Mouse (Mus musculus): ENCODE data around the gene Stmn3. TPM values are rescaled to one million over a fixed set of nuclear protein-coding genes. Genes with fewer than 3 reads are reported as not detected.

Gene Stmn3
- total RNA-seq, 4 experiments from 2014 or later = 0.30 to 0.47 TPM; not detected in 2

DNA sequence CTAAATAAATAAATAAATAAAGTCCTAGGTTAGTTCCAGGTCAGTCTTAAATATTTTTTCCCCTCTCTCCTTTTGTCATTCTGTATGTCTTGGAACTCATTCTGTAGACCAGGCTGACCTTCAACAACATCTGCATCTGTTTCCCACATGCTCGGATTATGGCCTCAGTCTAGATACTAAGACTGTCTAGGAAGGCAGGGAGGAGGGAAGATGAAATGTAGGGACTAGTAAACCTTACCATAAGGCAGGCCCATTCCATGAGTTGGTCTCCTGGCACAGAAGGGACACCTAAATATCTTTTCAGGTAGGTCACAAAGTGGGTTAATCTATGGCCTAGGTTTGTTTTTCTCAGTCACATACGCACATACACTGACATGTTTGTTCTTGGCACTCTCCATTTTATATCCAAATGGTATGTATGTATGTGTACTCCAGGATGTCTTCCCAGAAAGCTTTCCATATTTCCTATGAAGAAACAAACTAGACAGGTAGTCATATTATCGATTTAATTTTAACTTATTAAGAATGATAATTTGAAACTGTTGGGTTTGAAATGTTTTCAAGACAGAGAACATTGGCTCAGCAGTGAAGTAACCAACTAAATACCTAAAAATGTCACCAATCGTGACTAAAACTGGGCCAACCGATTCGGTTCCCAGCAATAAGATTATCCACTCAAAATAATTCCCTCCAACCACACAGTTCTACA is 27.5 kb downstream of the Stmn3 start:
- DNase-seq (ENCODE audit: low spot score) = no peak

DNA sequence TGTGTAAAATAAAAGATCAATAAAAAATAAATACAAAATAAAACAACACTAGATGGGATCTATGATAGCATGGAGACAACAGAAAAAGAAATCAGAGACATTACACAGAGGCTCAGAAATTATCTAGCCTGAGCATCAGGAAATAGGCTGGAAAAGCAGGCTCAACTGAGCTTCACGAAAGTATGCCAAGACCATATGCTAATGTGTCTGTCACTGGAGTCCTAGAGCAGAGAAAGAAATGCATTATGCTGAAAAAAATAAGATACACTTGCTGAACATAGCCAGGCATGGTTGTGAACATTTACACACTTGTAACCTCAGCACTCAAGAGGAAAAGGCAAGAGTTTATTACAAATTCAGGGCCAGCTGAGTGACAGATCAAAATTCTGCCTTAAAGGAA is 34.3 kb downstream of the Stmn3 start:
- DNase-seq (ENCODE audit: low spot score) = no peak

DNA sequence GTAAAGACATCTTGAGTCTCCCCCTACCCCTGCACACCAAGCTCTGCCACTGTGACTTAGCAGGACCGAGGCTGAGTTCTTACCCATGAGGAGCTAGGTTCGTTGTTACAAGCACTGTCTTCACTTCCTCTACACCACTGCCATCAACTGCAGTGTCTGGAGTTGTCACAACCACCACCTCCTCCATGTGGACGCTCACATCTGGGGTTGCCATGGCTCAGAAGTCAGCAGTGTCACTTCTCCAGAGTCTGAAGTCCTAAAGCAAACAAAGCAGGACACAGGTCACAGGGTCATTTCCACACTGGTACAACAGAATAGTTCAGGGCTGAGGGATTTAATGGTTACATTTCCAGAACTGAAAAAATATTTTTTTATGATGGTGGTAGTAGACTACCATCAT is 36.4 kb downstream of the Stmn3 start:
- DNase-seq (ENCODE audit: low spot score) = no peak

DNA sequence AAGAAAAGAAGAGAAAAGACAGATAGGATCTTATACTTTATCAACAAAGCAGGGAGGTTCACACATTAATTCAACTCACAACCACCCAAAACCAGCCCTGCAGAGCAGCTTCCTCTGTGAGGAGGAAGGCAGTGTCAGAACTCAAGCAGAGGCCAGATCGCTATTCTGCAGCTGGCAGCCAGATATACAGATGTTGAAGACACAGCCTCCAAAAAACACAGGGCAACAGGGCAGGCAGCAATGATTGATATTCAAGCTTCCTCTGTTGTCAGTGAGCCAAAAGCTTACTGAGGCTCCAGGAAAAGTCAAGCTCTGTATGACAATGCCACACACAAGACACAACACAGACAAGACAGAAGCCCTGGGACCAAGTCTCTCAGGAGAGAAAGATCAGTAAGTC is 37.5 kb downstream of the Stmn3 start:
- peak; percentile 57 for DNase-seq (ENCODE audit: low spot score)

DNA sequence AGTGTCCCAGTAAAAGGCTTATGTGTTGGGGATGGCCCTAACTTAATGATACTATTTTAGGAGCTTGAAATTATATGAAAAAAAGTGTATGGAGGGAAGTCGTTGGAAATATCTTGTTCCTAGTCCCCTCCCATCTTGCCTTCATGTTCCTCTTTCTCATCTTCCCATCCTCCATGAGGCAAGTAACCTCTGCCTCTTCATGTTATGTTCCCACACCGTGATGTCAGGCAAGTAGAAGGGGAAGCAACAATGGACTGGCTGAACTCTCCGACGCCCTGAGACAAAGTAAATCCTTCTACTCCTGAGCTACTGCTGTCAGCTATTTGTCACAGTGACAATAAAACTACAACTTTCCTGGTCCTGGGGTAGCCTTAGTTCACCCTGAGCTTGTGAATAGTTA is 39.7 kb downstream of the Stmn3 start:
- no peak for DNase-seq (ENCODE audit: low spot score)

DNA sequence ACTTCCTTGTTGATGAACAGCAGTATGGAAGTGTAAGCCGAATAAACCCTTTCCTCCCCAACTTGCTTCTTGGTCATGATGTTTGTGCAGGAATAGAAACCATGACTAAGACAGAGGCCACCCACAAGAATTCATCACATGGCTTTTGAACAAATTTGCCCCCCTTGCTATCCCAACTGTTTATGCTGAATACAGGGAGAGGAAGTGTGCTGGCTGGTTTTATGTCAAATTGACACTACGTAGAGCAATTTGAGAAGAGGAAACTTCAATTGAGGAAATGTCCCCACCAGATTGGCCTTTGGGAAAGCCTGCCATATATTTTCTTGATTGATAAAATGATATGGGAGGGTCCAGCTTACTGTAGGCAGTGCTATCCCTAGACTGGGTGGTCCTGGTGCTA is 40.5 kb downstream of the Stmn3 start:
- DNase-seq (ENCODE audit: low spot score) = no peak

DNA sequence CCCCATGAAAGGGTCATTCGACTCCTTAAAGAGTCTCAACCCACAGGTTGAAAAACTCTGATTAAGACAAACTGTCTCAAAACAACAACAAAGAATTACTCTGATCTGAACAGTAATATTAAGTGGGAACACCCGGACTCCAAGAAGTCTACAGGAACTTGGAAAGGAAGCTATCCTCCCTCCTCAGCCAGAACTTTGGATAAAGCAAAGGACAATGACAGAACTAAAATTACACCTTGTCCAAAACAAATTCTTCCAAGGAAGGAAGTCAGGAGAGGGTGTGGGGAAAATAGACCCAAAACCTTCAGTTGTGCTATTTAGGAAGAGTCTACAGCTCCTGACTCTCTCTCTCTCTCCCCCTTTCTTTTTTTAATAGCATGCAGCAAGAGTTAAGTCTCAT is 42.2 kb downstream of the Stmn3 start:
- DNase-seq (ENCODE audit: low spot score) = peak; percentile 58

DNA sequence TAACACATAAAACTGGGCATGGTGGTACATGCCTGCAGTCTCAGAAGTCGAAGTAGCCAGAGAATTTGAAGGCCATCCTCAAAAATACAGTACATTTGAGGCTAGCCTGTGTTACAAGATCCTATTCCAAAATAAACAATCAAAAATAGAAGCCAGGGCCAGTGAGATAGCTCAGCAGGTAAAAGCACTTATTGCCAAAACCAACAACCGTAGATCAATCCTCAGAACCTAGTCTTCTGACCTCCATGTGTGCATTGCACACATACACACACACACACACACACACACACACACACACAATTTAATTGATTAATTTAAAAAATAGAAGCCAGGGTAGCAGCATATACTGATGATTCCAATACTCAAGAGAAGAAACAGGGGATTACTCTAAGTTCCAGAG is 47.5 kb downstream of the Stmn3 start:
- DNase-seq (ENCODE audit: low spot score) = no peak

Other genes starting within 250 kb of the Stmn3 start
- under 1 TPM in 3 of 4 experiments, not detected in 1; 0.06 to 0.12 (median 0.09) TPM for gene Kcnq2, start 179.2 kb downstream of the Stmn3 start, total RNA-seq (2022)
- gene Eef1a2, start 157.5 kb downstream of the Stmn3 start, total RNA-seq (2022) = 1,000 to 10,000 TPM; 1,613 to 1,715 (median 1,670) TPM
- 10 to 100 TPM; 45.3 to 54.3 (median 52.4) TPM for gene Ppdpf, start 127.3 kb downstream of the Stmn3 start, total RNA-seq (2022)
- gene Ptk6, start 111.7 kb downstream of the Stmn3 start, total RNA-seq (2022) = not detected
- under 1 TPM; 0.30 to 0.46 (median 0.38) TPM for gene Srms, start 101.3 kb downstream of the Stmn3 start, total RNA-seq (2022)
- not detected for gene Fndc11, start 94.5 kb downstream of the Stmn3 start, total RNA-seq (2022)
- gene Helz2, start 72.5 kb downstream of the Stmn3 start, total RNA-seq (2022) = 1 to 10 TPM; 7.9 to 9.5 (median 9.0) TPM
- 1 to 10 TPM; 6.9 to 8.8 (median 7.7) TPM for gene Gmeb2, start 26.5 kb downstream of the Stmn3 start, total RNA-seq (2022)
- 10 to 100 TPM in 2 of 4 experiments, 1 to 10 TPM in 2; 8.1 to 13.0 (median 10.0) TPM for gene Rtel1, start 5.2 kb upstream of the Stmn3 start, total RNA-seq (2022)
- 10 to 100 TPM; 17.4 to 22.9 (median 18.1) TPM for gene Zgpat, start 50.4 kb upstream of the Stmn3 start, total RNA-seq (2022)
- 10 to 100 TPM; 50.2 to 56.0 (median 53.9) TPM for gene Arfrp1, start 50.9 kb upstream of the Stmn3 start, total RNA-seq (2022)
- gene Lime1, start 65.6 kb upstream of the Stmn3 start, total RNA-seq (2022) = 1 to 10 TPM; 4.6 to 5.1 (median 4.8) TPM
- gene Zbtb46, start 144.9 kb upstream of the Stmn3 start, total RNA-seq (2022) = 10 to 100 TPM in 2 of 4 experiments, 1 to 10 TPM in 2; 8.9 to 11.5 (median 10.5) TPM
- gene Abhd16b, start 178.7 kb upstream of the Stmn3 start, total RNA-seq (2022) = not detected
- 10 to 100 TPM; 65.6 to 72.6 (median 66.5) TPM for gene Tpd52l2, start 182.6 kb upstream of the Stmn3 start, total RNA-seq (2022)
- 10 to 100 TPM; 57.8 to 71.4 (median 65.0) TPM for gene Dnajc5, start 206.0 kb upstream of the Stmn3 start, total RNA-seq (2022)